Mouse (Mus musculus) hindbrain, embryonic 10.5 days (tissue): ENCODE measurements around the gene Dennd2c. TPM values are rescaled to one million over a fixed set of nuclear protein-coding genes. Genes with fewer than 3 reads are reported as not detected.

Experiments used
- DNase-seq: peaks from one replicate; pipeline ENCODE4 v3.0.0-alpha.2; 2017; ENCODE audit warnings: low spot score
- H3K27ac ChIP-seq: fragments of 300-500 bp; sonication (generic); 2 replicates; pipeline ENCODE4 v1.5.1; 2016; ENCODE audit warnings: mild to moderate bottlenecking, moderate library complexity
- H3K27me3 ChIP-seq: fragments of 300-500 bp; sonication (generic); 2 replicates; pipeline ENCODE4 v1.6.1; 2016; ENCODE audit warnings: mild to moderate bottlenecking; ENCODE audit not compliant: poor library complexity, insufficient read depth, severe bottlenecking
- H3K36me3 ChIP-seq: fragments of 300-500 bp; sonication (generic); 2 replicates; pipeline ENCODE4 v1.6.1; 2016; ENCODE audit warnings: mild to moderate bottlenecking, moderate library complexity
- H3K4me1 ChIP-seq: fragments of 300-500 bp; sonication (generic); replicated peaks from 2 replicates; pipeline ENCODE4 v1.6.1; 2016; ENCODE audit warnings: mild to moderate bottlenecking
- H3K4me3 ChIP-seq: fragments of 300-500 bp; sonication (generic); 2 replicates; pipeline ENCODE4 v1.5.1; 2016; ENCODE audit warnings: mild to moderate bottlenecking, moderate library complexity
- H3K9me3 ChIP-seq: fragments of 300-500 bp; sonication (generic); 2 replicates; pipeline ENCODE4 v1.6.1; 2016; ENCODE audit warnings: mild to moderate bottlenecking, moderate library complexity
- WGBS: fragments of 180-500 bp; shearing (Covaris S2); methylation state at CpG from one replicate; pipeline ENCODE4 v1.1.7; 2016; 5-methylcytosine and 5-hydroxymethylcytosine counted together
- polyA plus RNA-seq: library from polyadenylated mRNA; unstranded; fragments of >200 nt; fragmentation: Nextera tagmentation; extraction: Ambion mirVana; gene quantifications from 2 replicates; pipeline ENCODE4 v1.2.1, GENCODE M21; 2016

Dennd2c gene
- polyA plus RNA-seq = 1.7 and 2.3 TPM in 2 replicates

GRCm38 (mm10) chr3:103102454-103103390 lies at the start of gene Dennd2c:
TSS of gene Dennd2c (plus strand) at chr3:103102604.
- peak; percentile 91 for DNase-seq
- Histone ChIP-seq H3K4me3 (peak within 1 kb of the TSS; percentile 75), H3K27me3 (peaks cover 46% of the 10 kb centered on the region), H3K4me1 (peaks cover 16% of the 10 kb centered on the region), H3K9me3 (no peaks in the 10 kb centered on the region), H3K27ac (peak within 1 kb of the TSS; percentile 80), H3K36me3 (no peaks in the 10 kb centered on the region)
- WGBS = 1% methylated on average over 72 of the region's 72 CpGs

GRCm38 (mm10) chr3:103056016-103056595 lies 46.3 kb upstream of the Dennd2c start:
- H3K36me3 ChIP-seq = peaks cover 74% of the 10 kb centered on the region
- no peak for DNase-seq
- H3K27me3 ChIP-seq = no peaks in the 10 kb centered on the region
- no peak overlapping the region for H3K4me3 ChIP-seq
- no peaks in the 10 kb centered on the region for H3K9me3 ChIP-seq
- H3K27ac ChIP-seq = no peak overlapping the region
- peaks cover 11% of the 10 kb centered on the region for H3K4me1 ChIP-seq
- WGBS = 95% methylated on average over 5 of the region's 5 CpGs

DNA sequence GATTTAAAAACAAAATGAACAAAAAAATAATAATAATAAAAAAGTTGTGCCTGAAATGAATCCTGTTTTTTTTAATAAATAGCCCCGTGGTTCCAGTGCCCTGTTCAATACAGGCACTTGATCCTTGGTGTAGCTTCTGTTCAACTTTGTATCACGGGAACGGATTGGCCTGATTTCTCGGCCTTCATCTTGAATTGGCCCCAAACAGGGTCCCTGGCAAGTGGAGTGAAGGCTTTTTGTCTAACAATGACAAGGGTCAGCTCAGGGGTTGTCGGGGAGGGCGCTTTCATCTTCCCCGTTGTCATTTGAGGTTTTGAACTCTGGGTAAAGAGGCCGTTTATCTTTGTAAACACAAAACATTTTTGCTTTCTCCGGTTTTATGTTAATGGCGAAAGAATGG lies 44.7 kb upstream of the Dennd2c start:
- Histone ChIP-seq H3K36me3 (peaks cover 74% of the 10 kb centered on the region), H3K4me1 (peaks cover 11% of the 10 kb centered on the region), H3K27me3 (no peaks in the 10 kb centered on the region), H3K9me3 (no peaks in the 10 kb centered on the region), H3K4me3 (peak overlapping the region; percentile 84), H3K27ac (peak overlapping the region; percentile 97)
- WGBS = 3% methylated on average over 10 of the region's 10 CpGs
- DNase-seq = no peak

DNA sequence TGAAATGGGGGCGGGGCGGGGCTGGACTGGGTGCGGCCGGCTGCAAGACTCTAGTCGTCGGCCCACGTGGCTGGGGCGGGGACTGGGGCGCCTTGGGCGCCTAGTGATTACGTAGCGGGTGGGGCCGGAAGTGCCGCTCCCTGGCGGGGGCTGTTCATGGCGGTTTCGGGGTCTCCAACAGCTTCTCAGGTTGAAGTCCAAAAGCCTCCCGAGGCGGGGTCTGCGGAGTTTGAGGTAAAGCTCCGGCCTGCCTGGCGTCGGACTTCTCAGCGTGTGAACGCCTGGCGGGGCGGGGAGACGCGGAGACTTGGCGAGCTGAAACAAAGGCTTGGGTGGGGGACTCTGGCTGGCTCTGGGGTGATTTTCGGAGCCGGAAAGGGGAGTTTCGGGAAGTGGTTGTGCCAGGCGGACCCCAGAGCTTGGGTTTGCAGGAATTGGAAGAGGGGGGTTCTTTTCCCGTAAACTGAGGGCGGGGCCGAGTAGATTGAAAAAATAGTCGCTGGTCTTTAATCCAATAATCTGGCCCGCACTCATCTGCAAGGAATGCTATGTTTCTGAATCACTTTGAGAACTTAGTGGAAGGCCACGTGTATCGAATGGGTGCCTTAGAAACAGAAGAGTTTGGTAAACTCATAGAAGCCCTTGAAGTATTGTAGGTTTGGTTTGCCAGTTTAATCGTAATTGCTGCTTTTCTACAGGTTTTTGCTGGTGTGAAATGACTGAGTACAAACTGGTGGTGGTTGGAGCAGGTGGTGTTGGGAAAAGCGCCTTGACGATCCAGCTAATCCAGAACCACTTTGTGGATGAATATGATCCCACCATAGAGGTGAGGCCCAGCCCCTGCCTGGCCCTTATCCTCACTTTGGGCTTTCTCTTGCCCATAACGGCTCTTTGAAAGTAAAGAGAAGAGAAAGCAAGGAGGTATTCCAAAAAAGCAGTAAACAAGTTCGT lies 43.9 kb upstream of the Dennd2c start, which contains the start of gene Nras:
Nras (plus strand) TSS at position 79 of the 951 bp plus-strand sequence.
- Histone ChIP-seq H3K4me1 (peaks cover 11% of the 10 kb centered on the region), H3K27ac (peak within 1 kb of the TSS; percentile 97), H3K36me3 (peaks cover 74% of the 10 kb centered on the region), H3K9me3 (no peaks in the 10 kb centered on the region), H3K4me3 (peak within 1 kb of the TSS; percentile 84), H3K27me3 (no peaks in the 10 kb centered on the region)
- DNase-seq = peak; percentile 97
- WGBS = 4% methylated on average over 46 of the region's 46 CpGs

GRCm38 (mm10) chr3:103066927-103067326 lies 35.5 kb upstream of the Dennd2c start:
- WGBS = 95% methylated on average over 8 of the region's 8 CpGs
- Histone ChIP-seq H3K36me3 (peaks cover 86% of the 10 kb centered on the region), H3K4me1 (no peaks in the 10 kb centered on the region), H3K9me3 (no peaks in the 10 kb centered on the region), H3K27me3 (no peaks in the 10 kb centered on the region), H3K4me3 (no peak overlapping the region), H3K27ac (no peak overlapping the region)
- DNase-seq = no peak

DNA sequence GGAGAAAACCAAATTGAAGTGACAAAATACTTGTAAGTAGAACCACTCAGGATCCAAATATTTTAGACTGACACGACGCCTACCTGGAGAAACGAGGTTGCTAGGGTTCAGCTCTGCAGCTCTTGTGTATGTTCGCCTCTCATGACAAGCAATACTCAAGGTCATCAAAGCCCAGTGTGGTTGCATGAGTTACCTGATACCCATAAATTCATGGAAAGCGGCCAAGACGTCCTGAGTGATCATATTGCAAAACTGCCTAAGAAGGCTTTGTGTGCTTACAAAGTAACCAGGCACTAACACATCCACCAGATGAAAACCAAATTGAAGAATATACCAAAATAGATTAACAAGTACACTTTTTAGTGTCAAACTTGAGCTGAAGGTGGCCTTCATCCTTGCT lies 33.4 kb upstream of the Dennd2c start:
- no peaks in the 10 kb centered on the region for H3K4me1 ChIP-seq
- 94% methylated on average over 6 of the region's 6 CpGs for WGBS
- H3K9me3 ChIP-seq = no peaks in the 10 kb centered on the region
- H3K27me3 ChIP-seq = no peaks in the 10 kb centered on the region
- H3K27ac ChIP-seq = no peak overlapping the region
- DNase-seq = no peak
- no peak overlapping the region for H3K4me3 ChIP-seq
- peaks cover 65% of the 10 kb centered on the region for H3K36me3 ChIP-seq

- no peaks in the 10 kb centered on the region for H3K4me1 ChIP-seq
- H3K27me3 ChIP-seq = no peaks in the 10 kb centered on the region
- WGBS = 72% methylated on average over 5 of the region's 5 CpGs
- peaks cover 18% of the 10 kb centered on the region for H3K36me3 ChIP-seq
- no peaks in the 10 kb centered on the region for H3K9me3 ChIP-seq
- DNase-seq = no peak
- no peak within 1 kb of the TSS for H3K4me3 ChIP-seq
- H3K27ac ChIP-seq = no peak within 1 kb of the TSS
Measured at GRCm38 (mm10) chr3:103073771-103074170, 28.6 kb upstream of the Dennd2c start, which contains the start of gene Ampd1. TSS of gene Ampd1 (plus strand) at chr3:103074014.

DNA sequence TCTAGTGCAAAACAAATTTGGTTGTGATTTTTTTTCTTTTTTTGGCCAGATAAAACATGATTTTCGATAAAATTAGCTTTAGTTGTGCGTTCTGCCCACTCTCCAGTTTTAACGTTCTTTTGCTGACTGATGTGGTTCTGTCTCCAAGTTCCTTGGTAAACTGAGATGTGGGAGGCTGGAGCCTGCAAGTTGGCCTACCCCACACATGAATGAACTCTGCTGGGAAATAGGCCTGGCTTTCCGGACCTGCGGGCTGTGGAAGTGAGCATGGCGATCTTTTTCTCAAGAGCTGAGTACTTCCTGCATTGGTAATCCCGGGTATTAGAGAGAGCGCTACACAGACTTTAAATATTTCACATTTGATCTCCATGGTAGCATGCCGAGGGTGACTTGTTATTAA lies 26.5 kb upstream of the Dennd2c start:
- peaks cover 4% of the 10 kb centered on the region; the same call in 1 of the 2 replicates for H3K36me3 ChIP-seq
- H3K27ac ChIP-seq = no peak overlapping the region
- no peaks in the 10 kb centered on the region for H3K9me3 ChIP-seq
- WGBS = 90% methylated on average over 9 of the region's 9 CpGs
- H3K27me3 ChIP-seq = no peaks in the 10 kb centered on the region
- no peak overlapping the region for H3K4me3 ChIP-seq
- H3K4me1 ChIP-seq = peaks cover 1% of the 10 kb centered on the region
- DNase-seq = no peak

DNA sequence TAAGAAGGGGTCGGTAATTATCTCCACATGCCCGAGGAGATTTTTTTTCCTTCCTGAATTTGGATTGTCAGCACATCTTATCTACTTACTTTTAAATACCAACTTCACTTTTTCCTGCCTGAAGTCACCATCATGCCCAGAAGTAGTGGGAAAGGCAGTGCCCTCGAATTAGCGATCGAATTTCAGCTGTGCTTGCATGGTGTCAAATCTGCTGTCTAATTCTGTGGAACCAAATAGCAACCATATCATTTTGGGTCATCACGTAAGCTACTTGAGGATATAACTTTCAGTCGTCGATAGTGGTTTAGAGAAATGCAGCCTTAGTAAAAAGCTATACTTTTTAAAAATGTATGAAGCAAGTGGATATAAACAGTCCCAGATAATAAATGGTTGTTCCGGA lies 25.9 kb upstream of the Dennd2c start:
- Histone ChIP-seq H3K4me1 (peaks cover 6% of the 10 kb centered on the region), H3K27ac (no peak overlapping the region), H3K36me3 (peaks cover under 1% of the 10 kb centered on the region; the same call in 1 of the 2 replicates), H3K9me3 (no peaks in the 10 kb centered on the region), H3K27me3 (no peaks in the 10 kb centered on the region), H3K4me3 (no peak overlapping the region)
- 94% methylated on average over 9 of the region's 9 CpGs for WGBS
- no peak for DNase-seq

DNA sequence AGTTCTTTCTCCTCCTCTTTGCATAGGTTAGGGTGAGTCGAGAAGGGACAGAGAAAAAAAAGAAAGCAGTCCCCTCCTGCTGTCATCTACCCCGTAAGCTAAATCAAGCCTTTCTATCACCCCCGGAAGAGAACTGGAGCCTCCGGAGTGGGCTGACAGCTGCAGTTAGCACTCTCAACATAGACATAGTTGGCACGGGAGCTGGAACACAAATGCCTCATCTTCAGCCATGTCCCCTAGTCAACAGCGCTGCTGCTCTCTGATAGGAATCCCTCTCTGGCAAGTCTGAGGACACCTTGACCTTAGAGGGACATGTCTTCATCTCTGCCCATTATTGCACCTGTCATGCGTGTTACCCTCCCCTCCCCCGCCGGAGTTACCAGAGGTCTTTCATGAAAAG lies 23.1 kb upstream of the Dennd2c start:
- Histone ChIP-seq H3K4me3 (no peak overlapping the region), H3K27me3 (no peaks in the 10 kb centered on the region), H3K36me3 (no peaks in the 10 kb centered on the region), H3K27ac (no peak overlapping the region), H3K4me1 (peaks cover 6% of the 10 kb centered on the region), H3K9me3 (no peaks in the 10 kb centered on the region)
- 88% methylated on average over 9 of the region's 9 CpGs for WGBS
- DNase-seq = no peak

GRCm38 (mm10) chr3:103081051-103081450 lies 21.4 kb upstream of the Dennd2c start:
- Histone ChIP-seq H3K4me1 (peaks cover 6% of the 10 kb centered on the region), H3K4me3 (no peak overlapping the region), H3K27me3 (no peaks in the 10 kb centered on the region), H3K36me3 (no peaks in the 10 kb centered on the region), H3K27ac (no peak overlapping the region), H3K9me3 (no peaks in the 10 kb centered on the region)
- no peak for DNase-seq
- WGBS = 63% methylated on average over 11 of the region's 11 CpGs

- 84% methylated on average over 17 of the region's 17 CpGs for WGBS
- no peak overlapping the region for H3K4me3 ChIP-seq
Measured at GRCm38 (mm10) chr3:103081861-103082453, 20.4 kb upstream of the Dennd2c start.

More at GRCm38 (mm10) chr3:103081861-103082453, 20.4 kb upstream of the Dennd2c start:
- H3K9me3 ChIP-seq = no peaks in the 10 kb centered on the region
- no peaks in the 10 kb centered on the region for H3K27me3 ChIP-seq
- no peak overlapping the region for H3K27ac ChIP-seq
- peaks cover 6% of the 10 kb centered on the region for H3K4me1 ChIP-seq
- H3K36me3 ChIP-seq = no peaks in the 10 kb centered on the region
- DNase-seq = no peak
